Mouse (Mus musculus): Measurements from ENCODE around the gene Nuf2. TPM values are rescaled to one million over a fixed set of nuclear protein-coding genes. Genes with fewer than 3 reads are reported as not detected.
"Not testable (repeated sequence)": the region's sequence is repeated elsewhere in the genome, so short reads cannot be mapped to it uniquely, and the experiment has no call there.

The Nuf2 gene
- polyA plus RNA-seq (2015; fragmentation: Nextera tagmentation; extraction: Ambion mirVana): 51.7 and 55.2 TPM in 2 replicates

- peak; percentile 99 for DNase-seq (ENCODE audit: low spot score)
Observed at GRCm38 (mm10) chr1:169530876-169531701, at the start of gene Nuf2. TSS of gene Nuf2 (minus strand) at chr1:169531464.

GRCm38 (mm10) chr1:169579572-169579971 is 48.3 kb upstream of the Nuf2 start:
- DNase-seq (ENCODE audit: low spot score): no peak

GRCm38 (mm10) chr1:169574136-169574535 is 42.9 kb upstream of the Nuf2 start:
- no peak for DNase-seq (ENCODE audit: low spot score)

- DNase-seq (ENCODE audit: low spot score): no peak
Observed at GRCm38 (mm10) chr1:169555621-169556020, 24.4 kb upstream of the Nuf2 start.

- DNase-seq (ENCODE audit: low spot score): no peak
Observed at GRCm38 (mm10) chr1:169555019-169555418, 23.8 kb upstream of the Nuf2 start.

GRCm38 (mm10) chr1:169553446-169553845 is 22.2 kb upstream of the Nuf2 start:
- no peak for DNase-seq (ENCODE audit: low spot score)

GRCm38 (mm10) chr1:169540415-169540814 is 9.2 kb upstream of the Nuf2 start:
- DNase-seq (ENCODE audit: low spot score): no peak

GRCm38 (mm10) chr1:169531702-169532535 is 655 bp upstream of the Nuf2 start:
- peak; percentile 37 for DNase-seq (ENCODE audit: low spot score)

- no peak for DNase-seq (ENCODE audit: low spot score)
Observed at GRCm38 (mm10) chr1:169529996-169530518, 1.2 kb downstream of the Nuf2 start.

- DNase-seq (ENCODE audit: low spot score): no peak
Observed at GRCm38 (mm10) chr1:169526006-169526680, 5.1 kb downstream of the Nuf2 start.

- DNase-seq (ENCODE audit: low spot score): no peak
Observed at GRCm38 (mm10) chr1:169519337-169519736, 11.9 kb downstream of the Nuf2 start.

GRCm38 (mm10) chr1:169517899-169518517 is 13.3 kb downstream of the Nuf2 start:
- not testable (repeated sequence) for DNase-seq (ENCODE audit: low spot score)

- DNase-seq (ENCODE audit: low spot score): no peak
Observed at GRCm38 (mm10) chr1:169517376-169517892, 13.8 kb downstream of the Nuf2 start.

GRCm38 (mm10) chr1:169506354-169506753 is 24.9 kb downstream of the Nuf2 start:
- no peak for DNase-seq (ENCODE audit: low spot score)

GRCm38 (mm10) chr1:169502876-169503275 is 28.4 kb downstream of the Nuf2 start:
- DNase-seq (ENCODE audit: low spot score): no peak

GRCm38 (mm10) chr1:169495621-169496020 is 35.6 kb downstream of the Nuf2 start:
- DNase-seq (ENCODE audit: low spot score): no peak

- no peak for DNase-seq (ENCODE audit: low spot score)
Observed at GRCm38 (mm10) chr1:169491561-169491960, 39.7 kb downstream of the Nuf2 start.

GRCm38 (mm10) chr1:169485408-169485885 is 45.8 kb downstream of the Nuf2 start:
- DNase-seq (ENCODE audit: low spot score): no peak

- no peak for DNase-seq (ENCODE audit: low spot score)
Observed at GRCm38 (mm10) chr1:169484565-169484964, 46.7 kb downstream of the Nuf2 start.

GRCm38 (mm10) chr1:169482596-169483335 is 48.5 kb downstream of the Nuf2 start:
- no peak for DNase-seq (ENCODE audit: low spot score)
